Comparison of ENCODE assay signal across 9 mouse cellular contexts in the genomic region with DNA sequence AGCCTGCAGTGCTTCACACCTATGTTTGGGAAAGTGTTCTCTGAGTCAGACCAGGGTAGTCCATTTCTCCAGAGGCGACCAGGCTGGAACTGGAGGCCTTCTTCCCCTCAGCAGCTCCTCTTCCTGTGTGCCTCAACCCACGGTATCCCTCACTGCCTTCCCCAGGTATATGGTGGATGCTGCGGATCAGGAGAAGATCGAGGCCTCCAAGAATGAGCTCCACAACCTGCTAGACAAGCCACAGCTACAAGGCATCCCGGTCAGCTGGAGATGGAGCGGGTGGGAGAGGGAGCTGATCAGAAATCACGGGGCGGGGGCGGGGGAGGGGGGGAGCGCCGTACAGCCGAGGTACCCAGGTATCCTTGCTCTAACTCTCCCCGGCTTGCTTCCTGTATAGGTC. TPM values are rescaled to one million over a fixed set of nuclear protein-coding genes. Genes with fewer than 3 reads are reported as not detected.
DNase-seq lines count a peak whose midpoint lies in the region; ATAC-seq and TF ChIP-seq lines count a peak whose summit lies in the region.
"Had no signal": no experiment of that assay in that cellular context is flagged by ENCODE, and none has a peak within 500 bp of the region (broad histone marks: within the 10 kb centered on the region; RNA-seq: fewer than 3 reads in every experiment).

No protein-coding gene starts in this region.

- no peaks in the 10 kb centered on the region for H3K9me3 ChIP-seq in liver, embryonic 14.5 days (ENCODE audit: control insufficient read depth, low read length)

- peaks cover 0 to 7% of the 10 kb centered on the region in 2 experiments; a peak in 2 of 4 replicates for H3K4me1 ChIP-seq in liver, embryonic 14.5 days (replicated peaks; ENCODE audit: control insufficient read depth in 2 of 2, insufficient read depth in 2 of 2, low read length in 1 of 2)

- no peak overlapping the region for H3K9ac ChIP-seq in liver, embryonic 14.5 days (replicated peaks)

- H3K4me3 ChIP-seq in liver, embryonic 14.5 days (ENCODE audit: insufficient read depth in 1 of 2, low read depth in 2 of 2, low read length in 2 of 2) = no peak overlapping the region

- H3K36me3 ChIP-seq in liver, embryonic 14.5 days (replicated peaks; ENCODE audit: control insufficient read depth, insufficient read depth, low read depth) = no peaks in the 10 kb centered on the region

- H3K4me2 ChIP-seq in liver, embryonic 14.5 days (ENCODE audit: low read depth) = peak overlapping the region; percentile 43; the same call in 1 of the 2 replicates

- H3K27me3 ChIP-seq in liver, embryonic 14.5 days (ENCODE audit: control insufficient read depth, insufficient read depth, low read length) = no peaks in the 10 kb centered on the region

- no peak overlapping the region for H3K27ac ChIP-seq in liver, embryonic 14.5 days
- H3K27ac ChIP-seq: macrophage had no signal

- TF ChIP-seq CTCF in liver, embryonic 14.5 days (IDR thresholded peaks at IDR 0.05; ENCODE audit: low read depth) = no peak

- ATAC-seq in frontal cortex, adult (ENCODE audit: low TSS enrichment) = peak; percentile 3
- ATAC-seq in liver, embryonic 14.5 days (ENCODE audit: insufficient read depth) = no peak

- TF ChIP-seq EP300 in liver, embryonic 14.5 days (IDR thresholded peaks at IDR 0.05; ENCODE audit: low read depth) = no peak

- no peak for DNase-seq in frontal cortex, postnatal 10 days (ENCODE audit: low spot score in 2 of 2)
- DNase-seq in lung, postnatal 10 days = peak; percentile 4
- no peak for DNase-seq in lung, postnatal 36 days
- DNase-seq in liver, embryonic 14.5 days (ENCODE audit: low read depth in 3 of 3, low spot score in 3 of 3) = no peak
- DNase-seq in cerebellum, postnatal 10 days = no peak
- DNase-seq in embryo, embryonic 9.5 days (ENCODE audit: extremely low spot score) = no peak
- no peak for DNase-seq in left cerebral cortex, adult 11 months (ENCODE audit: low spot score)

- WGBS in liver, embryonic 14.5 days (ENCODE audit: insufficient replicate concordance) = 51% methylated on average over 13 of the region's 13 CpGs

RNA-seq across cellular contexts. Expression of gene Arl8a, which starts 7.4 kb away (rescaled TPM):
- polyA plus RNA-seq in liver, embryonic 14.5 days (2012; rRNA removed) = 8.1 and 9.2 TPM in 2 replicates
- polyA plus RNA-seq in liver, embryonic 14.5 days (2014; fragmentation: Nextera tagmentation; extraction: Ambion mirVana) = 7.2 and 8.5 TPM in 2 replicates

RNA-seq across cellular contexts. Expression of gene Gpr37l1, which starts 13.5 kb away (rescaled TPM):
- 0.01 TPM in 1 of 2 replicates, not detected in the other for polyA plus RNA-seq in liver, embryonic 14.5 days (2012; rRNA removed)
- polyA plus RNA-seq in liver, embryonic 14.5 days (2014; fragmentation: Nextera tagmentation; extraction: Ambion mirVana) = not detected in 2 replicates
- polyA plus RNA-seq: macrophage had no signal

RNA-seq across cellular contexts. Expression of gene Ptpn7, which starts 21.5 kb away (rescaled TPM):
- polyA plus RNA-seq in liver, embryonic 14.5 days (2012; rRNA removed) = 11.9 and 12.4 TPM in 2 replicates
- 8.6 and 9.4 TPM in 2 replicates for polyA plus RNA-seq in liver, embryonic 14.5 days (2014; fragmentation: Nextera tagmentation; extraction: Ambion mirVana)

RNA-seq across cellular contexts. Expression of gene Lgr6, which starts 48.9 kb away (rescaled TPM):
- 0.02 TPM in 2 replicates for polyA plus RNA-seq in liver, embryonic 14.5 days (2012; rRNA removed)
- 0.05 and 0.08 TPM in 2 replicates for polyA plus RNA-seq in liver, embryonic 14.5 days (2014; fragmentation: Nextera tagmentation; extraction: Ambion mirVana)
- polyA plus RNA-seq: macrophage had no signal
